Mouse (Mus musculus): ENCODE results near the gene Tmtc2.

- TF ChIP-seq POLR2A (IDR thresholded peaks at IDR 0.05; ENCODE audit: extremely low read depth, insufficient read depth, low read length) (no peak), CTCF (IDR thresholded peaks at IDR 0.05; ENCODE audit: low read depth, low read length) (no peak)
Observed at GRCm38 (mm10) chr10:105428080-105428479, 146.2 kb downstream of the Tmtc2 start.
